In the genomic region with DNA sequence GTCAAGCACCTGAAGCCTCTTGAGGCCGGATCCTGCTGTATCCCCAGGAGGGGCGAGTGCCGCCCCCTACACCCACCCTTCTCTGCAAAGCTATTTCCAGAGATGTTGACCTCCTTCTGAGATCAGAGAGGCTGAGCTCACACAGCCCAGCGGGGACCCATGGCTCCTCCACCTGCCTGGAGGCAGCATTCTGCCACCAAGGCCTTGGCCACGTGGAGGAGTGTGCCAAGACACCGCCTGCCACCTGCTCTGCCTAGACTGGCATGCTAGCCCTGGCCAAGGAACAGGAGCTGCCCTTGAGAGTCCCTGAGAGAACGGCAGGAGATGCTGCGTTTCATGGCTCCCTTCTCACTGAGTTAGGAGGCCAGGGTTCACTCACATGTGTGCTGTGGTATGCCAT, we compare ENCODE assay signal across 19 mouse cellular contexts. TPM values are rescaled to one million over a fixed set of nuclear protein-coding genes. Genes with fewer than 3 reads are reported as not detected.
DNase-seq lines count a peak whose midpoint lies in the region; ATAC-seq lines count a peak whose summit lies in the region.
"Had no signal": no experiment of that assay in that cellular context is flagged by ENCODE, and none has a peak within 500 bp of the region (broad histone marks: within the 10 kb centered on the region; RNA-seq: fewer than 3 reads in every experiment).

No protein-coding gene starts in this region.

- no peak overlapping the region for H3K4me2 ChIP-seq in intestine, embryonic 14.5 days (ENCODE audit: low read length)
- H3K4me2 ChIP-seq in intestine, embryonic 15.5 days (replicated peaks) = no peak overlapping the region
- no peak overlapping the region for H3K4me2 ChIP-seq in limb, embryonic 15.5 days
- H3K4me2 ChIP-seq: embryonic facial prominence, embryonic 13.5 days had no signal

- H3K36me3 ChIP-seq in heart, embryonic 10.5 days = peaks cover 41% of the 10 kb centered on the region
- peaks cover 55% of the 10 kb centered on the region for H3K36me3 ChIP-seq in intestine, embryonic 14.5 days (ENCODE audit: control insufficient read depth, insufficient read depth, low read length)
- H3K36me3 ChIP-seq in intestine, embryonic 15.5 days = peaks cover 26% of the 10 kb centered on the region; the same call in 1 of the 2 replicates
- peaks cover 46% of the 10 kb centered on the region for H3K36me3 ChIP-seq in limb, embryonic 15.5 days

- H3K27me3 ChIP-seq in heart, embryonic 10.5 days (ENCODE audit: insufficient read depth, poor library complexity, severe bottlenecking) = no peaks in the 10 kb centered on the region
- H3K27me3 ChIP-seq in intestine, embryonic 14.5 days (replicated peaks; ENCODE audit: control insufficient read depth, insufficient read depth, low read length) = no peaks in the 10 kb centered on the region
- no peaks in the 10 kb centered on the region for H3K27me3 ChIP-seq in intestine, embryonic 15.5 days (replicated peaks)
- no peaks in the 10 kb centered on the region for H3K27me3 ChIP-seq in limb, embryonic 15.5 days
- H3K27me3 ChIP-seq: embryonic facial prominence, embryonic 13.5 days had no signal

- peak overlapping the region; percentile 31; the same call in 1 of the 2 replicates for H3K27ac ChIP-seq in heart, embryonic 10.5 days
- peak overlapping the region; percentile 73; the same call in 1 of the 2 replicates for H3K27ac ChIP-seq in intestine, embryonic 14.5 days (ENCODE audit: low read depth)
- H3K27ac ChIP-seq in intestine, embryonic 15.5 days = no peak overlapping the region
- peak overlapping the region; percentile 70; the same call in 1 of the 2 replicates for H3K27ac ChIP-seq in limb, embryonic 15.5 days

- 71% methylated on average over 8 of the region's 8 CpGs for WGBS in heart, embryonic 10.5 days
- 78% methylated on average over 8 of the region's 8 CpGs for WGBS in intestine, embryonic 14.5 days
- 82% methylated on average over 8 of the region's 8 CpGs for WGBS in intestine, embryonic 15.5 days
- 62% methylated on average over 8 of the region's 8 CpGs for WGBS in limb, embryonic 15.5 days

- H3K9me3 ChIP-seq in heart, embryonic 10.5 days = no peaks in the 10 kb centered on the region
- H3K9me3 ChIP-seq in intestine, embryonic 14.5 days (ENCODE audit: control insufficient read depth, low read length) = no peaks in the 10 kb centered on the region
- no peaks in the 10 kb centered on the region for H3K9me3 ChIP-seq in intestine, embryonic 15.5 days
- H3K9me3 ChIP-seq in limb, embryonic 15.5 days = no peaks in the 10 kb centered on the region
- H3K9me3 ChIP-seq: embryonic facial prominence, embryonic 13.5 days had no signal

- peaks cover 58% of the 10 kb centered on the region for H3K4me1 ChIP-seq in heart, embryonic 10.5 days
- peaks cover 17% of the 10 kb centered on the region for H3K4me1 ChIP-seq in intestine, embryonic 14.5 days (replicated peaks; ENCODE audit: control insufficient read depth, insufficient read depth, low read length)
- H3K4me1 ChIP-seq in intestine, embryonic 15.5 days (replicated peaks) = peaks cover 18% of the 10 kb centered on the region
- H3K4me1 ChIP-seq in limb, embryonic 15.5 days = peaks cover 31% of the 10 kb centered on the region

- no peak overlapping the region for H3K4me3 ChIP-seq in heart, embryonic 10.5 days
- no peak overlapping the region for H3K4me3 ChIP-seq in intestine, embryonic 14.5 days (ENCODE audit: low read depth, low read length)
- H3K4me3 ChIP-seq in intestine, embryonic 15.5 days (replicated peaks) = no peak overlapping the region
- H3K4me3 ChIP-seq in limb, embryonic 15.5 days = no peak overlapping the region
- H3K4me3 ChIP-seq: embryonic facial prominence, embryonic 13.5 days had no signal

- no peak for ATAC-seq in intestine, embryonic 14.5 days (replicated peaks; ENCODE audit: low FRiP score, low TSS enrichment, low read depth)
- ATAC-seq in intestine, embryonic 15.5 days = no peak
- no peak for ATAC-seq in limb, embryonic 15.5 days (ENCODE audit: insufficient number of reproducible peaks, low FRiP score, low TSS enrichment, low read depth)
- ATAC-seq: inflammation-experienced regulatory T-cells, adult 6 months; liver, postnatal 0 days had no signal

- DNase-seq in heart, embryonic 10.5 days (ENCODE audit: low spot score) = no peak
- no peak for DNase-seq in heart, postnatal 10 days
- no peak for DNase-seq in intestine, embryonic 14.5 days (ENCODE audit: low spot score)
- DNase-seq in cerebellum, adult 8-10 months = peak; percentile 78
- no peak for DNase-seq in kidney, postnatal 14 days
- DNase-seq in left cerebral cortex, adult 18-20 months (ENCODE audit: low spot score in 2 of 2) = no peak
- DNase-seq: adrenal gland, adult 8-10 months; B cell, adult 2 months; gastrocnemius, postnatal 36 days; heart, postnatal 36 days; liver; liver, postnatal 0 days; lung, postnatal 14 days; right cerebral cortex, postnatal 25 days; thymus, postnatal 14 days had no signal

- intact Hi-C loops in heart, postnatal 10 days (cut with DNase I) = no loop called here

- H3K9ac ChIP-seq in intestine, embryonic 14.5 days (ENCODE audit: low read length) = no peak overlapping the region
- H3K9ac ChIP-seq in intestine, embryonic 15.5 days = no peak overlapping the region
- no peak overlapping the region for H3K9ac ChIP-seq in limb, embryonic 15.5 days
- H3K9ac ChIP-seq: liver, postnatal 0 days had no signal

RNA-seq across cellular contexts. Expression of gene Dnah17, which starts 34.1 kb away (rescaled TPM):
- 0.12 and 0.14 TPM in 2 replicates for polyA plus RNA-seq in heart, embryonic 10.5 days (2016; fragmentation: Nextera tagmentation; extraction: Ambion mirVana)
- under 1 TPM; 0.12 TPM for total RNA-seq in heart, postnatal 10 days (2021)
- 0.14 and 0.26 TPM in 2 replicates for polyA plus RNA-seq in intestine, embryonic 14.5 days (2014; fragmentation: Nextera tagmentation; extraction: Ambion mirVana)
- 0.08 and 0.16 TPM in 2 replicates for polyA plus RNA-seq in intestine, embryonic 15.5 days (2015; fragmentation: Nextera tagmentation; extraction: Ambion mirVana)
- 0.12 and 0.15 TPM in 2 replicates for polyA plus RNA-seq in limb, embryonic 15.5 days (2015; fragmentation: Nextera tagmentation; extraction: Ambion mirVana)
- total RNA-seq in left cerebral cortex, adult 18-20 months (2021) = under 1 TPM; 0.12 to 0.30 TPM
